In genomic region chr19:21643935-21644334, GRCm38 (mm10) we compare ENCODE assay signal across 14 mouse cellular contexts.
"Had no signal": no experiment of that assay in that cellular context is flagged by ENCODE, and none has a peak within 500 bp of the region (broad histone marks: within the 10 kb centered on the region; RNA-seq: fewer than 3 reads in every experiment).

No protein-coding gene starts in this region.

- H3K4me1 ChIP-seq: limb, embryonic 13.5 days; midbrain, embryonic 10.5 days; neural tube, embryonic 15.5 days had no signal

- H3K27me3 ChIP-seq: limb, embryonic 13.5 days; liver, embryonic 12.5 days; neural tube, embryonic 15.5 days; stomach, embryonic 15.5 days had no signal

- H3K9ac ChIP-seq: limb, embryonic 13.5 days; liver, embryonic 12.5 days; lung, embryonic 14.5 days; neural tube, embryonic 15.5 days; stomach, embryonic 15.5 days had no signal

- ATAC-seq: liver, embryonic 12.5 days had no signal

- H3K27ac ChIP-seq: left cerebral cortex, adult 2 months; limb, embryonic 13.5 days; liver, embryonic 12.5 days; midbrain, embryonic 10.5 days; neural tube, embryonic 15.5 days; stomach, embryonic 15.5 days had no signal

- H3K4me2 ChIP-seq: limb, embryonic 13.5 days; liver, embryonic 12.5 days; lung, embryonic 14.5 days; neural tube, embryonic 15.5 days; stomach, embryonic 15.5 days had no signal

- DNase-seq: kidney, adult 8-10 months; kidney, postnatal 25 days; left cerebral cortex, postnatal 4 days; lung, embryonic 14.5 days; lung, postnatal 14 days; midbrain, embryonic 14.5 days; thymus, postnatal 4 days had no signal

- H3K36me3 ChIP-seq: limb, embryonic 13.5 days; liver, embryonic 12.5 days; neural tube, embryonic 15.5 days; stomach, embryonic 15.5 days had no signal

- H3K9me3 ChIP-seq: limb, embryonic 13.5 days; liver, embryonic 12.5 days; midbrain, embryonic 10.5 days; neural tube, embryonic 15.5 days; stomach, embryonic 15.5 days had no signal

- H3K4me3 ChIP-seq: left cerebral cortex, adult 2 months; limb, embryonic 13.5 days; liver, embryonic 12.5 days; midbrain, embryonic 10.5 days; myocyte; neural tube, embryonic 15.5 days; stomach, embryonic 15.5 days had no signal
